Mouse (Mus musculus): ENCODE data around the gene Gm21985. TPM values are rescaled to one million over a fixed set of nuclear protein-coding genes. Genes with fewer than 3 reads are reported as not detected.

The Gm21985 gene
- polyA plus RNA-seq, 1 experiment from 2014 or later: not detected

- H3K9me3 ChIP-seq (ENCODE audit: control insufficient read depth, low read length): no peaks in the 10 kb centered on the region
- 86% methylated on average over 11 of the region's 11 CpGs for WGBS
- H3K36me3 ChIP-seq (ENCODE audit: control insufficient read depth, insufficient read depth, low read length): no peaks in the 10 kb centered on the region
- H3K4me1 ChIP-seq (ENCODE audit: control insufficient read depth, insufficient read depth, low read length): no peaks in the 10 kb centered on the region
- H3K27ac ChIP-seq (replicated peaks; ENCODE audit: low read depth, low read length): no peak overlapping the region
- DNase-seq (ENCODE audit: low spot score) (no peak), ATAC-seq (ENCODE audit: low read depth) (no peak)
- no peak overlapping the region for H3K9ac ChIP-seq (ENCODE audit: low read depth, low read length)
- H3K4me2 ChIP-seq (ENCODE audit: low read depth, low read length): no peak overlapping the region
- no peaks in the 10 kb centered on the region for H3K27me3 ChIP-seq (replicated peaks; ENCODE audit: control insufficient read depth, insufficient read depth, low read length)
- H3K4me3 ChIP-seq (ENCODE audit: low read depth, low read length): no peak overlapping the region
These were observed 62.1 kb downstream of the Gm21985 start for GRCm38 (mm10) chr2:112328069-112328777.

GRCm38 (mm10) chr2:112332051-112332898, 66.2 kb downstream of the Gm21985 start:
- no peak overlapping the region for H3K4me2 ChIP-seq (ENCODE audit: low read depth, low read length)
- no peaks in the 10 kb centered on the region for H3K9me3 ChIP-seq (ENCODE audit: control insufficient read depth, low read length)
- DNase-seq (ENCODE audit: low spot score) (no peak), ATAC-seq (ENCODE audit: low read depth) (no peak)
- H3K27me3 ChIP-seq (replicated peaks; ENCODE audit: control insufficient read depth, insufficient read depth, low read length): no peaks in the 10 kb centered on the region
- H3K36me3 ChIP-seq (ENCODE audit: control insufficient read depth, insufficient read depth, low read length): peaks cover 13% of the 10 kb centered on the region
- H3K4me1 ChIP-seq (ENCODE audit: control insufficient read depth, insufficient read depth, low read length): no peaks in the 10 kb centered on the region
- no peak overlapping the region for H3K9ac ChIP-seq (ENCODE audit: low read depth, low read length)
- H3K4me3 ChIP-seq (ENCODE audit: low read depth, low read length): no peak overlapping the region
- no peak overlapping the region for H3K27ac ChIP-seq (replicated peaks; ENCODE audit: low read depth, low read length)
- 69% methylated on average over 4 of the region's 4 CpGs for WGBS

- ATAC-seq (ENCODE audit: low read depth) (no peak), DNase-seq (ENCODE audit: low spot score) (no peak)
- H3K4me2 ChIP-seq (ENCODE audit: low read depth, low read length): no peak overlapping the region
- no peaks in the 10 kb centered on the region for H3K27me3 ChIP-seq (replicated peaks; ENCODE audit: control insufficient read depth, insufficient read depth, low read length)
- no peak overlapping the region for H3K27ac ChIP-seq (replicated peaks; ENCODE audit: low read depth, low read length)
- H3K36me3 ChIP-seq (ENCODE audit: control insufficient read depth, insufficient read depth, low read length): peaks cover 49% of the 10 kb centered on the region
- 95% methylated on average over 6 of the region's 6 CpGs for WGBS
- no peaks in the 10 kb centered on the region for H3K9me3 ChIP-seq (ENCODE audit: control insufficient read depth, low read length)
- no peaks in the 10 kb centered on the region for H3K4me1 ChIP-seq (ENCODE audit: control insufficient read depth, insufficient read depth, low read length)
- no peak overlapping the region for H3K4me3 ChIP-seq (ENCODE audit: low read depth, low read length)
- no peak overlapping the region for H3K9ac ChIP-seq (ENCODE audit: low read depth, low read length)
These were observed 71.1 kb downstream of the Gm21985 start for GRCm38 (mm10) chr2:112337211-112337610.

- DNase-seq (ENCODE audit: low spot score) (no peak), ATAC-seq (ENCODE audit: low read depth) (no peak)
- 91% methylated on average over 2 of the region's 2 CpGs for WGBS
- no peaks in the 10 kb centered on the region for H3K4me1 ChIP-seq (ENCODE audit: control insufficient read depth, insufficient read depth, low read length)
- no peaks in the 10 kb centered on the region for H3K9me3 ChIP-seq (ENCODE audit: control insufficient read depth, low read length)
- H3K9ac ChIP-seq (ENCODE audit: low read depth, low read length): no peak overlapping the region
- no peak overlapping the region for H3K4me2 ChIP-seq (ENCODE audit: low read depth, low read length)
- H3K27ac ChIP-seq (replicated peaks; ENCODE audit: low read depth, low read length): no peak overlapping the region
- H3K4me3 ChIP-seq (ENCODE audit: low read depth, low read length): no peak overlapping the region
- no peaks in the 10 kb centered on the region for H3K27me3 ChIP-seq (replicated peaks; ENCODE audit: control insufficient read depth, insufficient read depth, low read length)
- H3K36me3 ChIP-seq (ENCODE audit: control insufficient read depth, insufficient read depth, low read length): peaks cover 55% of the 10 kb centered on the region
These were observed 73.6 kb downstream of the Gm21985 start for GRCm38 (mm10) chr2:112339736-112340135.

GRCm38 (mm10) chr2:112341117-112341516, 75.0 kb downstream of the Gm21985 start:
- Histone ChIP-seq H3K9ac (ENCODE audit: low read depth, low read length) (no peak overlapping the region), H3K9me3 (ENCODE audit: control insufficient read depth, low read length) (no peaks in the 10 kb centered on the region), H3K4me3 (ENCODE audit: low read depth, low read length) (no peak overlapping the region), H3K4me2 (ENCODE audit: low read depth, low read length) (no peak overlapping the region), H3K36me3 (ENCODE audit: control insufficient read depth, insufficient read depth, low read length) (peaks cover 50% of the 10 kb centered on the region), H3K27ac (replicated peaks; ENCODE audit: low read depth, low read length) (no peak overlapping the region), H3K27me3 (replicated peaks; ENCODE audit: control insufficient read depth, insufficient read depth, low read length) (no peaks in the 10 kb centered on the region), H3K4me1 (ENCODE audit: control insufficient read depth, insufficient read depth, low read length) (no peaks in the 10 kb centered on the region)
- DNase-seq (ENCODE audit: low spot score): no peak
- 61% methylated on average over 3 of the region's 3 CpGs for WGBS
- ATAC-seq (ENCODE audit: low read depth): no peak

- H3K27ac ChIP-seq (replicated peaks; ENCODE audit: low read depth, low read length): no peak overlapping the region
- no peaks in the 10 kb centered on the region for H3K27me3 ChIP-seq (replicated peaks; ENCODE audit: control insufficient read depth, insufficient read depth, low read length)
- no peak for ATAC-seq (ENCODE audit: low read depth)
- H3K36me3 ChIP-seq (ENCODE audit: control insufficient read depth, insufficient read depth, low read length): peaks cover 40% of the 10 kb centered on the region
- no peaks in the 10 kb centered on the region for H3K4me1 ChIP-seq (ENCODE audit: control insufficient read depth, insufficient read depth, low read length)
- H3K4me2 ChIP-seq (ENCODE audit: low read depth, low read length): no peak overlapping the region
- no peak overlapping the region for H3K4me3 ChIP-seq (ENCODE audit: low read depth, low read length)
- H3K9me3 ChIP-seq (ENCODE audit: control insufficient read depth, low read length): no peaks in the 10 kb centered on the region
- WGBS: 85% methylated on average over 3 of the region's 3 CpGs
- no peak for DNase-seq (ENCODE audit: low spot score)
- H3K9ac ChIP-seq (ENCODE audit: low read depth, low read length): no peak overlapping the region
These were observed 82.1 kb downstream of the Gm21985 start for GRCm38 (mm10) chr2:112348246-112348645.

- Histone ChIP-seq H3K4me1 (ENCODE audit: control insufficient read depth, insufficient read depth, low read length) (no peaks in the 10 kb centered on the region), H3K4me2 (ENCODE audit: low read depth, low read length) (no peak overlapping the region), H3K4me3 (ENCODE audit: low read depth, low read length) (no peak overlapping the region), H3K9me3 (ENCODE audit: control insufficient read depth, low read length) (no peaks in the 10 kb centered on the region), H3K9ac (ENCODE audit: low read depth, low read length) (no peak overlapping the region), H3K27me3 (replicated peaks; ENCODE audit: control insufficient read depth, insufficient read depth, low read length) (no peaks in the 10 kb centered on the region), H3K27ac (replicated peaks; ENCODE audit: low read depth, low read length) (no peak overlapping the region), H3K36me3 (ENCODE audit: control insufficient read depth, insufficient read depth, low read length) (peaks cover 69% of the 10 kb centered on the region)
- no peak for ATAC-seq (ENCODE audit: low read depth)
- 86% methylated on average over 7 of the region's 7 CpGs for WGBS
- DNase-seq (ENCODE audit: low spot score): no peak
These were observed 87.8 kb downstream of the Gm21985 start for GRCm38 (mm10) chr2:112353685-112354455.

- peaks cover 88% of the 10 kb centered on the region for H3K36me3 ChIP-seq (ENCODE audit: control insufficient read depth, insufficient read depth, low read length)
- 53% methylated on average over 2 of the region's 2 CpGs for WGBS
- no peaks in the 10 kb centered on the region for H3K9me3 ChIP-seq (ENCODE audit: control insufficient read depth, low read length)
- H3K9ac ChIP-seq (ENCODE audit: low read depth, low read length): no peak overlapping the region
- H3K4me2 ChIP-seq (ENCODE audit: low read depth, low read length): no peak overlapping the region
- no peaks in the 10 kb centered on the region for H3K4me1 ChIP-seq (ENCODE audit: control insufficient read depth, insufficient read depth, low read length)
- H3K4me3 ChIP-seq (ENCODE audit: low read depth, low read length): no peak overlapping the region
- DNase-seq (ENCODE audit: low spot score) (peak; percentile 52), ATAC-seq (ENCODE audit: low read depth) (no peak)
- H3K27ac ChIP-seq (replicated peaks; ENCODE audit: low read depth, low read length): no peak overlapping the region
- H3K27me3 ChIP-seq (replicated peaks; ENCODE audit: control insufficient read depth, insufficient read depth, low read length): no peaks in the 10 kb centered on the region
These were observed 93.5 kb downstream of the Gm21985 start for GRCm38 (mm10) chr2:112359611-112360010.
